Mouse (Mus musculus) CH12.LX (cell line): ENCODE results near the gene Mrm3. TPM values are rescaled to one million over a fixed set of nuclear protein-coding genes. Genes with fewer than 3 reads are reported as not detected.

ENCODE experiments used
- DNase-seq: peaks from one replicate; pipeline ENCODE4 v3.0.0-alpha.2; 2013; ENCODE audit errors: extremely low read depth
- H3K27ac ChIP-seq: 2 replicates; pipeline ENCODE4 v1.5.1; 2012; ENCODE audit warnings: low read depth, mild to moderate bottlenecking, control low read depth, moderate library complexity; ENCODE audit not compliant: insufficient read depth
- H3K27me3 ChIP-seq: replicated peaks from 2 replicates; pipeline ENCODE3; 2012; ENCODE audit warnings: inconsistent platforms
- H3K36me3 ChIP-seq, 2 experiments: replicated peaks in 1 of 2; 2 replicates each; pipeline versions ENCODE3 to v1.6.1; 2012; ENCODE audit warnings: inconsistent platforms in 1 of 2, low read length in 1 of 2, mild to moderate bottlenecking in 1 of 2, mixed read lengths in 1 of 2, moderate library complexity in 1 of 2; ENCODE audit not compliant: control insufficient read depth in 1 of 2, insufficient read depth in 1 of 2
- H3K4me1 ChIP-seq, 2 experiments: 2 replicates each; pipeline ENCODE4 v1.6.1; 2012; ENCODE audit warnings: inconsistent platforms in 1 of 2, moderate library complexity in 1 of 2; ENCODE audit not compliant: insufficient read depth in 2 of 2, control insufficient read depth in 1 of 2
- H3K4me2 ChIP-seq: 2 replicates; pipeline ENCODE4 v1.6.1; 2012; ENCODE audit warnings: low read depth, mild to moderate bottlenecking, control low read depth; ENCODE audit not compliant: poor library complexity, insufficient read depth, severe bottlenecking
- H3K4me3 ChIP-seq, 3 experiments: fragments of 150-350 bp in 1 of 3; sonication (generic) in 1 of 3; replicated peaks in 1 of 3; 2 replicates each; pipeline versions ENCODE3 to v1.5.1; 2011 to 2012; ENCODE audit warnings: low read depth in 2 of 3, low read length in 2 of 3, mild to moderate bottlenecking in 2 of 3, moderate library complexity in 2 of 3, control low read depth in 1 of 3, improper control_type of control experiment in 1 of 3, inconsistent platforms in 1 of 3, mixed read lengths in 1 of 3; ENCODE audit not compliant: poor library complexity in 1 of 3
- H3K79me2 ChIP-seq: replicated peaks from 2 replicates; pipeline ENCODE4 v1.6.1; 2012; ENCODE audit warnings: mild to moderate bottlenecking, moderate library complexity; ENCODE audit not compliant: control insufficient read depth, poor library complexity, insufficient read depth, severe bottlenecking; ENCODE audit errors: extremely low read depth
- H3K9ac ChIP-seq: 2 replicates; pipeline ENCODE4 v1.6.1; 2012; ENCODE audit warnings: low read depth, mild to moderate bottlenecking, control low read depth, moderate library complexity; ENCODE audit not compliant: insufficient read depth
- H3K9me3 ChIP-seq: replicated peaks from 2 replicates; pipeline ENCODE3; 2012; ENCODE audit warnings: low read length, inconsistent platforms, mixed read lengths
- CTCF ChIP-seq, 2 experiments: IDR thresholded peaks in 1 of 2; conservative IDR thresholded peaks in 1 of 2; 2 replicates each; pipeline ENCODE4 v1.5.1; 2011 to 2012; ENCODE audit warnings: low read depth in 2 of 2, low read length in 2 of 2, improper control_type of control experiment in 1 of 2, inconsistent platforms in 1 of 2, mild to moderate bottlenecking in 1 of 2, moderate library complexity in 1 of 2
- HCFC1 ChIP-seq: IDR thresholded peaks from 2 replicates; pipeline ENCODE4 v1.6.1; 2012; ENCODE audit warnings: low read depth, mild to moderate bottlenecking, inconsistent platforms, low read length, improper control_type of control experiment
- MAX ChIP-seq: IDR thresholded peaks from 2 replicates; pipeline ENCODE4 v1.6.1; 2011; ENCODE audit warnings: low read length, improper control_type of control experiment
- MAZ ChIP-seq: IDR thresholded peaks from 2 replicates; pipeline ENCODE4 v1.6.1; 2012; ENCODE audit warnings: low read depth, mild to moderate bottlenecking, inconsistent platforms, low read length, improper control_type of control experiment, moderate library complexity
- MXI1 ChIP-seq: IDR thresholded peaks from 2 replicates; pipeline ENCODE4 v1.6.1; 2011; ENCODE audit warnings: mild to moderate bottlenecking, low read depth, low read length, improper control_type of control experiment
- NELFE ChIP-seq: IDR thresholded peaks from 2 replicates; pipeline ENCODE4 v1.6.1; 2011; ENCODE audit warnings: low read depth, low read length, improper control_type of control experiment
- NRF1 ChIP-seq: IDR thresholded peaks from 2 replicates; pipeline ENCODE4 v1.6.1; 2014; ENCODE audit warnings: low read depth, mild to moderate bottlenecking, inconsistent platforms, low read length, improper control_type of control experiment, moderate library complexity
- POLR2A ChIP-seq: IDR thresholded peaks from 2 replicates; pipeline ENCODE4 v1.6.1; 2011; ENCODE audit warnings: low read depth, mild to moderate bottlenecking, improper control_type of control experiment, low read length
- RCOR1 ChIP-seq: conservative IDR thresholded peaks from 2 replicates; pipeline ENCODE4 v1.6.1; 2012; ENCODE audit warnings: low read depth, mild to moderate bottlenecking, inconsistent platforms, low read length, improper control_type of control experiment
- SIN3A ChIP-seq: IDR thresholded peaks from 2 replicates; pipeline ENCODE4 v1.6.1; 2012; ENCODE audit warnings: low read length, improper control_type of control experiment, inconsistent platforms
- TCF12 ChIP-seq: IDR thresholded peaks from 2 replicates; pipeline ENCODE4 v1.6.1; 2014; ENCODE audit warnings: low read depth, mild to moderate bottlenecking, inconsistent platforms, low read length, improper control_type of control experiment
- UBTF ChIP-seq: IDR thresholded peaks from 2 replicates; pipeline ENCODE4 v1.6.1; 2012; ENCODE audit warnings: low read depth, mild to moderate bottlenecking, inconsistent platforms, low read length, improper control_type of control experiment, moderate library complexity
- USF1 ChIP-seq: IDR thresholded peaks from 2 replicates; pipeline ENCODE4 v1.6.1; 2014; ENCODE audit warnings: low read depth, mild to moderate bottlenecking, inconsistent platforms, low read length, improper control_type of control experiment
- USF2 ChIP-seq: conservative IDR thresholded peaks from 2 replicates; pipeline ENCODE4 v1.6.1; 2011; ENCODE audit warnings: low read depth, low read length, improper control_type of control experiment
- ZC3H11A ChIP-seq: IDR thresholded peaks from 2 replicates; pipeline ENCODE4 v1.6.1; 2012; ENCODE audit warnings: low read depth, mild to moderate bottlenecking, inconsistent platforms, low read length, improper control_type of control experiment
- ZMIZ1 ChIP-seq: IDR thresholded peaks from 2 replicates; pipeline ENCODE4 v1.6.1; 2012; ENCODE audit warnings: low read depth, mild to moderate bottlenecking, inconsistent platforms, low read length, improper control_type of control experiment
- dilution Hi-C: fragments of 300-500 bp; cut with MboI; formaldehyde crosslinking; loops from 2 replicates; pipeline ENCODE4 v1.14.3; 2020; ENCODE audit warnings: low sequenced_read_pairs; ENCODE audit not compliant: extremely low pct_unique_long_range_greater_than_20kb, extremely low pct_ligation_motif_present
- in situ Hi-C: fragments of 300-500 bp; cut with MboI; formaldehyde crosslinking; loops from 3 replicates; pipeline ENCODE4 v1.14.3; 2019; ENCODE audit warnings: low sequenced_read_pairs, low pct_ligation_motif_present, low pct_unique_long_range_greater_than_20kb, mixed read lengths
- polyA plus RNA-seq: library from polyadenylated mRNA; unstranded; fragments of >175 nt; gene quantifications from 2 replicates; pipeline ENCODE4 v1.2.1, GENCODE M21; 2012; ENCODE audit warnings: low read depth; ENCODE audit not compliant: insufficient read length
- total RNA-seq, 2 experiments: library from RNA; depleted of rRNA; stranded (reverse); fragments of 300-350 nt in 1 of 2; fragments of >200 nt in 1 of 2; gene quantifications; 2 replicates each; pipeline ENCODE4 v1.2.3; 2012 to 2014

Gene Mrm3
- total and polyA plus RNA-seq, 3 experiments, result 35.1 to 41.6 (median 40.2) TPM

GRCm38 (mm10) chr11:76201761-76202674 lies 41.5 kb upstream of the Mrm3 start:
- Histone ChIP-seq H3K36me3 (peaks cover 0 to 16% of the 10 kb centered on the region in 2 experiments), H3K9me3 (no peaks in the 10 kb centered on the region), H3K27me3 (peaks cover 30% of the 10 kb centered on the region), H3K79me2 (no peaks in the 10 kb centered on the region), H3K4me3 (peak overlapping the region; percentile 59 to 76 (median 64)), H3K9ac (peak overlapping the region; percentile 46), H3K4me2 (peak overlapping the region; percentile 55), H3K27ac (no peak overlapping the region), H3K4me1 (peaks cover 0 to 15% of the 10 kb centered on the region in 2 experiments; a peak in 2 of 4 replicates)
- TF ChIP-seq USF1 (peak; percentile 73), MAX (peak; percentile 33; the same call in 1 of the 2 replicates), CTCF (conservative IDR thresholded peaks at IDR 0.05 in 1 of 2, IDR thresholded peaks at IDR 0.05 in 1 of 2; ENCODE audit: low read depth in 2 of 2, low read length in 2 of 2) (0 out of 4 replicates have a peak, but pooled peaks of 1 of the 2 experiments have one; percentile 1), POLR2A (peak; percentile 65), UBTF (peak; percentile 98), SIN3A (peak; percentile 27; the same call in 1 of the 2 replicates), ZMIZ1 (peak; percentile 46; the same call in 1 of the 2 replicates), RCOR1 (no peak), MXI1 (0 out of 2 replicates have a peak, but pooled peaks have one; percentile 13), TCF12 (peak; percentile 45; the same call in 1 of the 2 replicates), NELFE (peak; percentile 58; the same call in 1 of the 2 replicates), USF2 (no peak), MAZ (no peak), HCFC1 (no peak), ZC3H11A (no peak), NRF1 (peak; percentile 44; the same call in 1 of the 2 replicates)
- DNase-seq, result peak; percentile 28
- dilution Hi-C loops, result no loop called here
- in situ Hi-C loops, result no loop called here

DNA sequence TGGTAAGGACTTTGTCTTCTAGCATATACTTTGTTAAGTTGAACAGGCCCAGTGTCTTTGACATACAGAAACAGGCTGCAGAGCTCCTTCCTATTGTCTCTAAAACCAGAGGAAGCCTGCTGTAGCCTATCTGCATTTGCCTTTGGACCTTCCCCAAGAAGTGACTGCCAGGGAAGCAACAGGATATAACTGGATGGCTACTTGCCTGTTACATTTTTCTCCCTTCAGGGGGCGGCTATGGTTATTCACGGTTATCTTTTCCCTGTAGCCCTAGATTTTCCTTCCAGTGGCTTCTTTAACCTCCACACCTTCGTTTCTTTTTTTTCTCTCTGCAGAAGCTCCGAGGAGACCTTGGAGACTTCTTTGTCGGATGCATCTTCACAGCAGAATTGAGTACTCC lies 36.7 kb upstream of the Mrm3 start:
- TF ChIP-seq POLR2A (no peak), MAX (no peak)
- Histone ChIP-seq H3K9me3 (no peaks in the 10 kb centered on the region), H3K27ac (no peak overlapping the region), H3K4me2 (no peak overlapping the region), H3K27me3 (peaks cover 15% of the 10 kb centered on the region), H3K4me3 (no peak overlapping the region), H3K4me1 (peaks cover 0 to 9% of the 10 kb centered on the region in 2 experiments; a peak in 2 of 4 replicates), H3K9ac (no peak overlapping the region), H3K36me3 (peaks cover 39 to 54% of the 10 kb centered on the region in 2 experiments), H3K79me2 (no peaks in the 10 kb centered on the region)
- no peak for DNase-seq
- dilution Hi-C loops, result no loop called here
- in situ Hi-C loops, result no loop called here
